Mouse (Mus musculus): ENCODE results near the gene Gabarapl1.

- TF ChIP-seq MYOD1 (IDR thresholded peaks at IDR 0.05; ENCODE audit: control insufficient read depth in 1 of 3, insufficient read length in 2 of 3, low read depth in 2 of 3): no peak
- TF ChIP-seq POLR2A (IDR thresholded peaks at IDR 0.05; ENCODE audit: insufficient read length, low read depth): no peak
These were observed 18.6 kb upstream of the Gabarapl1 start for GRCm38 (mm10) chr6:129514376-129514775.

Measured in myocyte (in vitro differentiated cells).